Mouse (Mus musculus): ENCODE measurements around the gene Rnf11.

Rnf11 gene

DNA sequence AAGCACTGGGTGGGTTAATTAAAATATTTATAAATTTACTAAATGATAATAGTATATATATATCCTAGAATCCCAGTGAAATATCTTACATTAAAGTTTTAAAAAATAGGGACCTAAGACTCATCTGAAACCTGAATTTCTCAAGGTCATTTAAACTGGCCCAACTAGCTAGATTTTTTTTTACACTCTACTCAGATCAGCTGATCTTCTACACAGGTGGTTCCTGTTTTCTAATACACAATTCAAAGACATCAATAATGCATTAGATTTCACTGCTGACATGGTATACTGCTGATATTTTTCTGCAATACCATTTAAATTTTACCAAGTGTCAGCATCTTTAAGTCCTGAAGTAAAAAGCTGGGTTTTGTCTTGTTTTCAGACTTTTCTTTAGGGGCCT, 20.6 kb downstream of the Rnf11 start:
- Histone ChIP-seq H3K27me3 (ENCODE audit: insufficient read depth, low read length) (no peaks in the 10 kb centered on the region), H3K36me3 (ENCODE audit: insufficient read depth, low read length) (no peaks in the 10 kb centered on the region)
- TF ChIP-seq CTCF (conservative IDR thresholded peaks at IDR 0.05; ENCODE audit: low read length), result no peak
- no peak for TF ChIP-seq NANOG (IDR thresholded peaks at IDR 0.05; ENCODE audit: borderline replicate concordance, low read length)
- TF ChIP-seq POU5F1 (IDR thresholded peaks at IDR 0.05; ENCODE audit: borderline replicate concordance, low read length), result no peak

DNA sequence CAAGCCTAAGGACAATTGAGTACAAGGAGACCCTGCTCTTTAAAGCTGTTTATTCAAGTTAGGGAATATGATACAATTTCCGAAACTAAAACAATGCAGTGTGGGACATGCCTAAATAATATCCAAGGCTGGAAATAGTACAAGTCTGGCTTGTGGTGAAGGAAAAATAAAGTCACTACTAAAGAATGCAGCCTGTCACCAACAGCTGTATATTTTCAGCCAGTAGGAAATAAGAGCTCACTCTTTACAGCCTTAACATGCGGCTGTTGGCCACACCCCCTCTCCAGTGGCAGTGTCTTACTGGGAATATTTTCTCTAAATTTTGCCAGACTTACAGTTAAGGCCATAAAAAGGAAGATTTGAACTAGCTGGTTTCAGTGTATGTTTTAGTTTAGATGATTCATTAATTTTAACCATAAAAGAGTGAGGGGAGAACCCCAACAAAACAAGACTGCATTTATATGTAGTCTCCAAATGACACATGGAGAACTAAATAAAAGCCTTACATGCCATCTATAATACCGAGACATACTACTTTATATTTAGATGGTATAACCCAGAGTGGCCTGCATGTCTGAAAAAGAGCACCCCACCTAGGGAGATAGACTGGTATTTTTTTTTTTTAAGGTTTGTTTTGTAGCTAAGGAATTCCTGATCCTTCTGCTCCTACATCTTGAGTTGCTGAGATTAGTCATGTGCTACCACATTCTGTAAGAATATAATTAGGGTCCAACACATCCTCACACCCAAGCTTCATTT, 23.9 kb downstream of the Rnf11 start:
- no peak overlapping the region for H3K4me3 ChIP-seq (replicated peaks; ENCODE audit: low read length)
- H3K4me1 ChIP-seq (replicated peaks; ENCODE audit: low read depth, low read length), result no peaks in the 10 kb centered on the region
- no peaks in the 10 kb centered on the region for H3K27me3 ChIP-seq (ENCODE audit: insufficient read depth, low read length)
- no peaks in the 10 kb centered on the region for H3K9me3 ChIP-seq (ENCODE audit: low read length)
- no peaks in the 10 kb centered on the region for H3K36me3 ChIP-seq (ENCODE audit: insufficient read depth, low read length)
- TF ChIP-seq POU5F1 (IDR thresholded peaks at IDR 0.05; ENCODE audit: borderline replicate concordance, low read length) (no peak), CTCF (conservative IDR thresholded peaks at IDR 0.05; ENCODE audit: low read length) (no peak), NANOG (IDR thresholded peaks at IDR 0.05; ENCODE audit: borderline replicate concordance, low read length) (no peak)

More for the DNA sequence above, 20.6 kb downstream of the Rnf11 start:
- no peaks in the 10 kb centered on the region for H3K9me3 ChIP-seq (ENCODE audit: low read length)
- H3K4me1 ChIP-seq (replicated peaks; ENCODE audit: low read depth, low read length), result no peaks in the 10 kb centered on the region
- H3K4me3 ChIP-seq (replicated peaks; ENCODE audit: low read length), result no peak overlapping the region

DNA sequence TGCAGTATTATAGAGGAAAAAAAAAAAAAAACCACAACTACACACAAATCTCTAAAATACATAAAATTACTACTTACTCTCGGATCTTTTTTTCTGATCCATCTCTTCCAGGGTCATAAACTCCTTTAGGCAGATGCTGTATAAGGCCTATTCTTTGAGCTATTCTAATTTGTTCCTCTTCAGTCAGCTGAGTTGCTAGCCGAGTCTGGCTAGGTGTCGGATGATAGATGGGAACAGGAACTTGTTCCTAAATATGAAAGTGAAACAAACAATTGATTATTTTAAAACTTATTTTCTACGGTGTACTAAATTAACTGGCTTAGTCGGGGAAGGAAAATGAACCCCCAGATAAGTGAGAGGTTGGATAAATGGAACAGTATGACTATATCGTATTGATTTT, 27.7 kb downstream of the Rnf11 start:
- Histone ChIP-seq H3K4me1 (replicated peaks; ENCODE audit: low read depth, low read length) (no peaks in the 10 kb centered on the region), H3K36me3 (ENCODE audit: insufficient read depth, low read length) (peaks cover 5% of the 10 kb centered on the region), H3K9me3 (ENCODE audit: low read length) (no peaks in the 10 kb centered on the region), H3K4me3 (replicated peaks; ENCODE audit: low read length) (no peak overlapping the region), H3K27me3 (ENCODE audit: insufficient read depth, low read length) (no peaks in the 10 kb centered on the region)
- TF ChIP-seq POU5F1 (IDR thresholded peaks at IDR 0.05; ENCODE audit: borderline replicate concordance, low read length) (no peak), CTCF (conservative IDR thresholded peaks at IDR 0.05; ENCODE audit: low read length) (no peak), NANOG (IDR thresholded peaks at IDR 0.05; ENCODE audit: borderline replicate concordance, low read length) (no peak)

- Histone ChIP-seq H3K27me3 (ENCODE audit: insufficient read depth, low read length) (no peaks in the 10 kb centered on the region), H3K4me1 (replicated peaks; ENCODE audit: low read depth, low read length) (no peaks in the 10 kb centered on the region), H3K9me3 (ENCODE audit: low read length) (no peaks in the 10 kb centered on the region), H3K36me3 (ENCODE audit: insufficient read depth, low read length) (no peaks in the 10 kb centered on the region), H3K4me3 (replicated peaks; ENCODE audit: low read length) (no peak overlapping the region)
- no peak for TF ChIP-seq POU5F1 (IDR thresholded peaks at IDR 0.05; ENCODE audit: borderline replicate concordance, low read length)
- no peak for TF ChIP-seq NANOG (IDR thresholded peaks at IDR 0.05; ENCODE audit: borderline replicate concordance, low read length)
- TF ChIP-seq CTCF (conservative IDR thresholded peaks at IDR 0.05; ENCODE audit: low read length), result no peak
These were observed 36.0 kb downstream of the Rnf11 start for GRCm38 (mm10) chr4:109448531-109448930.

GRCm38 (mm10) chr4:109445956-109446355, 38.6 kb downstream of the Rnf11 start:
- no peaks in the 10 kb centered on the region for H3K9me3 ChIP-seq (ENCODE audit: low read length)
- H3K4me3 ChIP-seq (replicated peaks; ENCODE audit: low read length), result no peak overlapping the region
- H3K36me3 ChIP-seq (ENCODE audit: insufficient read depth, low read length), result no peaks in the 10 kb centered on the region
- H3K4me1 ChIP-seq (replicated peaks; ENCODE audit: low read depth, low read length), result no peaks in the 10 kb centered on the region
- no peaks in the 10 kb centered on the region for H3K27me3 ChIP-seq (ENCODE audit: insufficient read depth, low read length)
- TF ChIP-seq NANOG (IDR thresholded peaks at IDR 0.05; ENCODE audit: borderline replicate concordance, low read length) (no peak), CTCF (conservative IDR thresholded peaks at IDR 0.05; ENCODE audit: low read length) (no peak), POU5F1 (IDR thresholded peaks at IDR 0.05; ENCODE audit: borderline replicate concordance, low read length) (no peak)

DNA sequence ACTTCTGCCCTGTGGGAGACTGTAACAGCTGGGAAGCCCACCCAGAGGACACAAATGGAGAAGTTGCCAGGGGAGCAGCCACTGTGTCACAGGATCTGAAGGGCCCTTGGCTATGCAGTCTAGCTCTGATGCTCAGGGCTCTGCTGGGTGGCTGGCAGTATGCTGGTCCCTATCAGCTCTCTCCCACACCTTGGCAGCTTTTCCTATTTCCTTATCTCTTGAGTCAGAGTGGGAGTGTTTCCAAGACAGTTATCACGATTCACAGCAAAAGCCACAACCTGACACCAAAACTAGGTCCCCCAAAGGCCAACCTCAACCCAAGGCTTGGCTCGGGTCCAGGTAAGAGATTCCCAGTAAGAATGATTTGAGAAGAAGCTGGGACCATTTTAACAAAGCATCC, 39.1 kb downstream of the Rnf11 start:
- Histone ChIP-seq H3K4me1 (replicated peaks; ENCODE audit: low read depth, low read length) (no peaks in the 10 kb centered on the region), H3K4me3 (replicated peaks; ENCODE audit: low read length) (no peak overlapping the region), H3K27me3 (ENCODE audit: insufficient read depth, low read length) (no peaks in the 10 kb centered on the region), H3K9me3 (ENCODE audit: low read length) (no peaks in the 10 kb centered on the region), H3K36me3 (ENCODE audit: insufficient read depth, low read length) (no peaks in the 10 kb centered on the region)
- no peak for TF ChIP-seq NANOG (IDR thresholded peaks at IDR 0.05; ENCODE audit: borderline replicate concordance, low read length)
- no peak for TF ChIP-seq CTCF (conservative IDR thresholded peaks at IDR 0.05; ENCODE audit: low read length)
- no peak for TF ChIP-seq POU5F1 (IDR thresholded peaks at IDR 0.05; ENCODE audit: borderline replicate concordance, low read length)

GRCm38 (mm10) chr4:109444951-109445350, 39.6 kb downstream of the Rnf11 start:
- TF ChIP-seq POU5F1 (IDR thresholded peaks at IDR 0.05; ENCODE audit: borderline replicate concordance, low read length), result no peak
- TF ChIP-seq NANOG (IDR thresholded peaks at IDR 0.05; ENCODE audit: borderline replicate concordance, low read length), result no peak
- TF ChIP-seq CTCF (conservative IDR thresholded peaks at IDR 0.05; ENCODE audit: low read length), result no peak
- peaks cover 2% of the 10 kb centered on the region for H3K4me1 ChIP-seq (replicated peaks; ENCODE audit: low read depth, low read length)

DNA sequence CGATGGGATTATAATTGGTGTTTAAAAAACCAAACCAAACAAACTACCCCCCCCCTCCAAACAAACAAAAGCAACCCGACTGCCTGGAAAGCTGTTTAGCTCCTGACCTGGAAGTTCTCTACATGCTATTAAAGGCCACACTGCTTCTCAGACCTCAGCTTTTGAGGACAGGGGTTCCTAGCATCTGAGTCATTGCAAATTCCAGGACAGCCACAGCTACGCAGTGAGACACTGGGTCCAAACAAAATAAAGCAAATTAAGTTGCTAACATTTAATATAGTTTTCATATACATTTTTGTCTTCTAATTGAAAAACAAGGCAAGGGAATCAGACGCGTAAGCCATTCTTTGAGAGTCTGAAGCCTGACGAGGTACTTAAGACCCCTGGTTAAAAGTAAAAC, 40.1 kb downstream of the Rnf11 start:
- H3K27me3 ChIP-seq (ENCODE audit: insufficient read depth, low read length), result no peaks in the 10 kb centered on the region
- peaks cover 6% of the 10 kb centered on the region for H3K4me1 ChIP-seq (replicated peaks; ENCODE audit: low read depth, low read length)
- H3K9me3 ChIP-seq (ENCODE audit: low read length), result no peaks in the 10 kb centered on the region
- H3K4me3 ChIP-seq (replicated peaks; ENCODE audit: low read length), result no peak overlapping the region
- TF ChIP-seq POU5F1 (IDR thresholded peaks at IDR 0.05; ENCODE audit: borderline replicate concordance, low read length), result no peak
- TF ChIP-seq NANOG (IDR thresholded peaks at IDR 0.05; ENCODE audit: borderline replicate concordance, low read length), result no peak
- TF ChIP-seq CTCF (conservative IDR thresholded peaks at IDR 0.05; ENCODE audit: low read length), result no peak
- no peaks in the 10 kb centered on the region for H3K36me3 ChIP-seq (ENCODE audit: insufficient read depth, low read length)

More at GRCm38 (mm10) chr4:109444951-109445350, 39.6 kb downstream of the Rnf11 start:
- H3K36me3 ChIP-seq (ENCODE audit: insufficient read depth, low read length), result no peaks in the 10 kb centered on the region
- no peaks in the 10 kb centered on the region for H3K9me3 ChIP-seq (ENCODE audit: low read length)
- no peak overlapping the region for H3K4me3 ChIP-seq (replicated peaks; ENCODE audit: low read length)
- H3K27me3 ChIP-seq (ENCODE audit: insufficient read depth, low read length), result no peaks in the 10 kb centered on the region

DNA sequence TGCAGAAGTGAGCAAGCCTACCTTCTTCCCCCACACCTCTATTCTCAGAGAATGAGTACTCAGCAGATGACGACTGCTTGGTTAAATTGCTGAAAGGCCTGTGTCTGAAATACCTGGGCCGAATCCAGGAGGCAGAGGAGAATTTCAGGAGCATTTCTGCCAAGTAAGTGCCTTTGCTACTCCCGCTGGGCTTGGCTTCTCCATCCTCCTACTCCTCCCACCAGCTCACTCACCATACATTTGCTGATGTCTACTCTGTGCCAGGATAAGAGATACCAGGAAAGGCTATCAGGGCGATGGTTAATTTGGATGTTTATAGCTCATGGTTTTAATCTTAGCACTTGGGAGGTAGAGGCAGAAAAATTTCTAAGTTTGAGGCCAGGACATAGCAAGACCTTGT, 41.9 kb downstream of the Rnf11 start:
- no peaks in the 10 kb centered on the region for H3K9me3 ChIP-seq (ENCODE audit: low read length)
- TF ChIP-seq CTCF (conservative IDR thresholded peaks at IDR 0.05; ENCODE audit: low read length) (no peak), NANOG (IDR thresholded peaks at IDR 0.05; ENCODE audit: borderline replicate concordance, low read length) (no peak), POU5F1 (IDR thresholded peaks at IDR 0.05; ENCODE audit: borderline replicate concordance, low read length) (no peak)
- H3K27me3 ChIP-seq (ENCODE audit: insufficient read depth, low read length), result no peaks in the 10 kb centered on the region
- H3K36me3 ChIP-seq (ENCODE audit: insufficient read depth, low read length), result no peaks in the 10 kb centered on the region
- no peak overlapping the region for H3K4me3 ChIP-seq (replicated peaks; ENCODE audit: low read length)
- peaks cover 6% of the 10 kb centered on the region for H3K4me1 ChIP-seq (replicated peaks; ENCODE audit: low read depth, low read length)
